Mouse (Mus musculus) mature B cell (primary cell): ENCODE data around the gene Ahcyl2.
"Not testable (repeated sequence)": the region's sequence is repeated elsewhere in the genome, so short reads cannot be mapped to it uniquely, and the experiment has no call there.

Experiments
- in situ Hi-C: fragments of 300-500 bp; cut with MboI; formaldehyde crosslinking; loops from 2 replicates; pipeline ENCODE4 v1.14.3; 2019

The Ahcyl2 gene

GRCm38 (mm10) chr6:29767813-29768660 is at the start of gene Ahcyl2:
Ahcyl2 (plus strand) TSS chr6:29768011.
- in situ Hi-C loops: no loop called here

GRCm38 (mm10) chr6:29718894-29719329 is 48.9 kb upstream of the Ahcyl2 start:
- in situ Hi-C loops: no loop called here

DNA sequence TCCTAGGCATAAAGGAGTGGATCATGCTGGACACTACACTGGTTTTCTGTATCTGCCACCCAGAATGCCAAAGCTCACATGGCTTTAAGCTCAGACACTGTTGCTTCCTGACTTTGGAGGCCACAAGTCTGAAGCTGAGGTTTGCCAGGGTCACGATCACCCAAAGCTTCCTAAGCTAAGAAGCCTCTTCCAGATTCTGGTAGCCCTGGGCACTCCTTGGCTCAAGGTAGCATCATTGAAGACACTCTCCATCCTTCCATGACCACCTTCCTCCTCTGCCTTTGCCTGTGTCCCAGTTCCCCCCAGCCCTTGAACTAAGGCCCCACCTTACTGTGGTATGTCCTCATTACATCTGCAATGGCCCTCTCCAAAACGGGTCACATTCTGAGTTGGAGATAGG is 45.9 kb upstream of the Ahcyl2 start:
- in situ Hi-C loops: no loop called here

GRCm38 (mm10) chr6:29726576-29727200 is 41.1 kb upstream of the Ahcyl2 start:
- in situ Hi-C loops: no loop called here

DNA sequence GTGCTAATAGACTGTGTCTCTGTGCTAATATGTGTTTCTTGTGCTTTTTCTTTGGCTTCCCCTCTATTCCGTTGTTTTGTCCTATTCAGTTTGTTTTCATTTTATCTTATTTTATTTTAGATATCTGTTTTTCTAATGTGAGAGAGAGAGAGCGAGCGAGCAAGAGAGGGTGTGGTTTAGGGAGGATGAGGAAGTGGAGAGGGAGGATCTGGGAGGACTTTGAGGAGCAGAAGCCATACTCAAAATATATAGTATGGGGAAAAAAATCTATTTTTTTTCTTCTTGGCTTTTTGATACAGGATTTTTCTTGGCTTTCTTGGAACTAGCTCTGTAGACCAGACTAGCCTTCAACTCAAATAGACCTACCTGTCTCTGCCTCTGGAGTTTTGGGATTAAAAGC is 39.8 kb upstream of the Ahcyl2 start:
- in situ Hi-C loops: no loop called here

- in situ Hi-C loops: no loop called here
Observed at GRCm38 (mm10) chr6:29729491-29729890, 38.3 kb upstream of the Ahcyl2 start.

DNA sequence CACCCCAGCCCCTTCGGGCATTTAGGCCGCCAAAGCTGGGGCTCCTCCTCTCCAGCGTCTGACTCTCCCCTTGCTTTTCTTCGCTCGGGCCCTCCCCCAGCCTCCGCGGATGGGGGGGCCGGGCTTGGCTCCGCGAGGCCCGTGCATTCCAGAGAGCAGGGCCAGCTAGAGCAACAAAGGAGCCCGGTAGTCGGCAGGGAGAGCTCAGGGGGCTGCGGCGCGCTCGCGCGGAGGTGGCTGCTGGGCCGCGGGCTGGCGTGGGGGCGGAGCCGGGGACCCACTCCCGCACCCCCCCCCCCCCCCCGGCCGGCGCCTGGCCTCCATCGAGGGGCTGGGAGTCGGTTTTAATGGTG is 32.5 kb upstream of the Ahcyl2 start, which contains the start of gene Smo:
Gene Smo, plus strand, starts transcription at position 168 of the 353 bp plus-strand sequence.
- in situ Hi-C loops: no loop called here

DNA sequence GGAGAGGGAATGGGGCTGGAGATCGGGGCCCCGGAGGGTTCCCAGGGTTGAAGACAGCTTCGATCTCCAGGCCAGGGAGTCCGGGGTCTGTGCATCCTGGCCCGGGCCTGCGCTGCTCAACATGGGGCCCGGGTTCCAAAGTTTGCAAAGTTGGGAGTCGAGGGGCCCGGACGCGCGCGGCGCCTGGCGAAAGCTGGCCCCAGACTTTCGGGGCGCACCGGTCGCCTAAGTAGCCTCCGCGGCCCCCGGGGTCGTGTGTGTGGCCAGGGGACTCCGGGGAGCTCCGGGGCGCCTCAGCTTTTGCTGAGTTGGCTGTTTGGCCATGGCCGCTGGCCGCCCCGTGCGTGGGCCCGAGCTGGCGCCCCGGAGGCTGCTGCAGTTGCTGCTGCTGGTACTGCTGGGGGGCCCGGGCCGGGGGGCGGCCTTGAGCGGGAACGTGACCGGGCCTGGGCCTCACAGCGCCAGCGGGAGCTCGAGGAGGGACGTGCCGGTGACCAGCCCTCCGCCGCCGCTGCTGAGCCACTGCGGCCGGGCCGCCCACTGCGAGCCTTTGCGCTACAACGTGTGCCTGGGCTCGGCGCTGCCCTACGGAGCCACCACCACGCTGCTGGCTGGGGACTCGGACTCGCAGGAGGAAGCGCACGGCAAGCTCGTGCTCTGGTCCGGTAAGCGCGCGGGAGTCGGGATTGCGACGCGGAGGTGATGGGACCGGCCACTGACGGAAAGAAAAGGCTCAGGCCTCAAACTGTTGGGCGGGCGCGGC is 31.9 kb upstream of the Ahcyl2 start:
- in situ Hi-C loops: no loop called here

DNA sequence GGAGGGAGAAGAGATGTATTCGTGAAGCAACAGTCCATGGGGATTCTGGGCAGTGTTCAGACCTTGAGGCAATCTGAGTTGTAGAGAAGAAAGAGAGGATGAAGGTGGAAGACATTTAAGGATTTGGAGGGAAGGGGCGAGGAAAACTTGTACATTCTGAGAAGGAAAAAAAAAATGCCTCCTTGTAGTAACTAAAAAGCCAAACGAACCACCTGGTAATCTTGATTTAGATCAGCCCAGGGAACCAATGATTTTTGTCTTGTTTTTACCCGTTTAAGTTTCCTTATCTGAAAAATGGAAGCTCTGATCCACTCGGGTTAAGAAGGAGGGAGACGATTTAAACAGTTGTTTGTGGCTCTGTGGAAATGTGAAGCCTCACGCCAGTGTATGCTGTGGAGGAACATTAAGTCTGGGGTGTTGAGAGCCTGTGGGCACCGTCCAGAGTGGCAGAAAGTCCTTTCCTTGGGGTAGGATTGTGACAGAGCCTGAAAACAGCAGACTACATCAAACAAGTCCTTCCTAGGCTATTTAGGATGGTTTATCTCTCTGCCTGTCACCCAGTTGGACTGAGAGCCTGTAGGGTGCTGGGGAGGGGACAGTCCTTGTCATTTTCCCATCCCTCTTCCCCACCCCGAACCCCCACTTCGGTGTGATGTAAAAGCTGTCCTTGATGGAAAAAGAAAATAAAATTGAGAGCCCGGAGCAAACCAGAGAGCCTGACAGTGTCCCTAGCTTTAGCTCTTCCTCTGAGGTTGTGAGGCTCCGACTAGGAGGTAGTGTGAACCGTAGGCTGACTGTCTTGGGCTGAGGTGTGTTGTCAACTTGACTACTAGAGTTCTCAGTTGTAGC is 31.0 kb upstream of the Ahcyl2 start:
- in situ Hi-C loops: no loop called here

DNA sequence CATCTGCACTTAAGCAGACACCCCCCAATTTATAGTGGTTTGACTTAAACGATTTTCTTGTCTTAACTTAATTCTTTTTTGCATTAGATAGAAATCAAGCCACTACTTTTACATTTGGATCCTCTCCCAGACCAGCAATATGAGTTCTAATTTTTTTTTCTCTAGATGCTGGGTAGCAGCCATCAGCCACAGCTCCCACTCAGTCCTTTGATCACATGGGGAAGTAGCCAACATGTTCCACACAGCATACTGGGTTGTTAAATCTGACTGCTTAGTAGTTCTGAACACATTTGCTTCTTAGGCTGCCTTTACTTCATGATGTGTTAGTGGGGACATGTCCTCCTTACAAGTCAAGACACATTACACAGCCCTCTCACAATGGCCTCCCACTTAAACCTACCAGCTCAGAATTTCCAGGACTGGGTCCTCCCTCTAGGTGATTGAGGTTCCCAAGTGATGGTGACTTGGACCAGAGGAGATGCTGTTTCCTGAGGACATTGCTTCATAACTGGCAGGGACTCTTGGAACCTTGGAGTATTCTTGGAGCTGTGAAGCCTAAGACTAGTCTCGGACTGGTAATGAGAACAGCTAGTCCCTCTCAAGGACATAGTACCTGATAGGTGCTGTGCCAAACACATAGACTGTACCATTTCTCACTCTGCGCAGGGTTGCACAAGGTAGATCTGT is 16.2 kb upstream of the Ahcyl2 start:
- in situ Hi-C loops: no loop called here

GRCm38 (mm10) chr6:29753336-29753735 is 14.5 kb upstream of the Ahcyl2 start:
- in situ Hi-C loops: no loop called here

- in situ Hi-C loops: no loop called here
Observed at GRCm38 (mm10) chr6:29756001-29756400, 11.8 kb upstream of the Ahcyl2 start.

- in situ Hi-C loops: no loop called here
Observed at GRCm38 (mm10) chr6:29756476-29756875, 11.3 kb upstream of the Ahcyl2 start.

DNA sequence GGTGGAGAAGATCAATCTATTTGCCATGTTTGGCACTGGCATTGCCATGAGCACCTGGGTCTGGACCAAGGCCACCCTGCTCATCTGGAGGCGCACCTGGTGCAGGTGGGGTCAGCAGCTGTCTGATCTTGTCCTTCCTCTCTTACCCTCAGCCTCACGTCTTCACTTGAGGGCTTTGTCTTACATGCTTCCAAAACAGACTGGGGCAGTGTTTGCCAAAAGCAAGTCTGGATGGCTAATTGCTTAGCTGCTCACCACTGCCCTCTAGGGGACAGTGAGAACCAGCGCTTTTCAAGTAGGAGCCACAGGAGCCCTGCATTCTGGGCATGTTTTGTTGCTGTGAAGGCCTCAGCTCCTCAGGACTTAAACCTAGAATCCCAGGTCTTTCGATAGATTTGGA is 9.4 kb upstream of the Ahcyl2 start:
- in situ Hi-C loops: no loop called here

DNA sequence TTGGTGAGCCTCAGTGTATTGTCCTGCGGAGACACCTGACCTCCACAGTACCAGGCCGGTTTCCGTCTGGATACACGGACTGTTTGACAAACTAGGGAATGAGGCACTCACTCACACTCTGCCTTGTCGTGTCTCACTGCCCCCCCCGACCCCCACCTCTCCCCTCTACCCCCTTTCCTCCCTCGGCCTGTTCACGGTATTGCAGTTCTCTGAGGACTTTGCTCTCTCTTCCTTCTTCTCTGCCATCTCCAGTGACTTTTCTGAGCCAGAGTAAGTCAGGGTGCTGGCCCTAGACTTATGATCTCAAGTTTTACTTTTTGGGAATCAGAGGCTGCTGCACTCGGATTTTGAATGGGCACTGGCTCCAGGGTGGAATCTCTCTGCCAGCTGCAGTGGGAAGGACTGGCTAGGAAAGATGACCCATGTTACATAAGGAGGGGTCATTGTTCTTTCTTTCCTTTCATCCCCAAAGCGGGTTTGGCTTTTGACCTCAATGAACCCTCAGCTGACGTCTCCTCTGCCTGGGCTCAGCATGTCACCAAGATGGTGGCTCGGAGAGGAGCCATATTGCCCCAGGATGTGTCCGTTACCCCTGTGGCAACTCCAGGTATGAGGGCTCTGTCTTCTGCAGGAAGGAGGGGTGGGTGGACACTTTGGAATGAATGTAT is 8.7 kb upstream of the Ahcyl2 start:
- in situ Hi-C loops: no loop called here

DNA sequence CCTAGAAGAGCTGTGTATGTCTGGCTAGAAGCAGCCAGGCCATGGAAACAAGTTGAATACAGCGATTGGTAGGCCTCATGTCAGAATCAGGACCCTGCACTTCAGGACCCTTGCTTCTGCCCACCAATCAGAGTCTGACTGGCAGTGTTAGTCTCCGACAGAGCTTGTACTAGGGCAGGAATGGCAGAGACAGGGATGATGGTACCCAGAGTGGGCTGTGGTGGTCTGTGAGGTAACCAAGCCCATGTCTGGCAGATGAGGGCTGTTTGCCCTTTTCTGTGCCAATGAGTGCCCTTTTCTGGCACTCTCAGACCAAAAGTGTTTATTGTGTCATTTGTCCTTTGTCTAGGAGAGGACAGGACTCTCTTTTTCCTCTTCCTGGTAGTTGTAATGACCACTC is 7.4 kb upstream of the Ahcyl2 start:
- in situ Hi-C loops: not testable (repeated sequence)

DNA sequence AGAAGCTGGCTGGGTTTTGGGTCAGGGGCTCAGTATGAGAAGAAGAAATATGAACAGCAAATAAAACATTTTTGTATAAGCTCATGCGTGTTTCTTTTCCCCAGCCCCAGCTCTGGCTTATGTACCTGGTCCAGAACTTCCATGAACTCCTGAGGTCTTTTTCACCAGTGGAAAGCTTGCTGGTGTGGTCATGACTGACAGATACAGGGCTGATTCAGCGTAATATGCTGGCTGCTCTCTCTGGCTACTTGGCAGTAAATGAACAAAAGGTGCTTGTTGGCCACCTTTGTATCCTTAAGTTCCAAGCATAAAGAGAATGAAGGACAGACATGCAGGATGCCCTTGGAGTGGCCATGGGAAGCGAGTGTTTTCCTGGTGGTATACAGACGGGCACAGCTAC is 6.5 kb upstream of the Ahcyl2 start:
- in situ Hi-C loops: no loop called here

GRCm38 (mm10) chr6:29762524-29762923 is 5.3 kb upstream of the Ahcyl2 start:
- in situ Hi-C loops: no loop called here

DNA sequence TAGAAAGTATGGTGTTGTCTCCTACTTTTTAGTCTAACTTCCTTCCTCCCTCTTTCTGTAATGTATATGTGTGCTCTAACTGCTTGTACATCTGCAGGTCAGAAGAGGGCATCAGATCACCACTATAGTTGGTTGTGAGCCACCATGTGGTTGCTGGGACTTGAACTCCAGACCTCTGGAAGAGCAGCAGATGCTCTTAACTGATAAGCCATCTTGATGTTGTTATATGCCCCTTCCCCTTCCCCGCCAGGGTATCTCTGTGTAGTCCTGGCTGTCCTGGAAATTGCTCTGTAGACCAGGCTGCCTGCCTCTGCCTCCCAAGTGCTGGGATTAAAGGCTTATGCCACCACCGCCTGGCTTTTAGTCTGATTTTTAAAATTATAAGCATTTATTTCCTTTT is 937 bp upstream of the Ahcyl2 start:
- in situ Hi-C loops: no loop called here

- in situ Hi-C loops: no loop called here
Observed at GRCm38 (mm10) chr6:29768791-29769441, 1.1 kb downstream of the Ahcyl2 start.
